Mouse (Mus musculus): ENCODE results near the gene Elmo2. TPM values are rescaled to one million over a fixed set of nuclear protein-coding genes. Genes with fewer than 3 reads are reported as not detected.

Gene Elmo2
- total and polyA plus RNA-seq, 3 experiments, result 17.4 to 27.6 TPM; not detected in 1

GRCm38 (mm10) chr2:165271326-165271725 is 55.0 kb downstream of the Elmo2 start (continued):
- TF ChIP-seq ZMIZ1 (IDR thresholded peaks at IDR 0.05; ENCODE audit: low read depth, low read length) (no peak), SIN3A (IDR thresholded peaks at IDR 0.05; ENCODE audit: low read length) (no peak), KAT2A (conservative IDR thresholded peaks at IDR 0.05; ENCODE audit: low read depth, low read length) (no peak)

GRCm38 (mm10) chr2:165270858-165271257 is 55.4 kb downstream of the Elmo2 start:
- no peaks in the 10 kb centered on the region for H3K4me1 ChIP-seq (ENCODE audit: control insufficient read depth in 1 of 2, insufficient read depth in 2 of 2, low read length in 2 of 2)
- no peak for TF ChIP-seq TBP (IDR thresholded peaks at IDR 0.05; ENCODE audit: low read depth, low read length)
- TF ChIP-seq MXI1 (IDR thresholded peaks at IDR 0.05; ENCODE audit: low read depth, low read length), result no peak
- TF ChIP-seq TCF12 (IDR thresholded peaks at IDR 0.05; ENCODE audit: low read depth, low read length), result no peak
- TF ChIP-seq MAFK (IDR thresholded peaks at IDR 0.05; ENCODE audit: borderline replicate concordance, low read depth, low read length), result no peak
- no peak for TF ChIP-seq E2F4 (IDR thresholded peaks at IDR 0.05; ENCODE audit: borderline replicate concordance, low read depth, low read length)
- no peak for TF ChIP-seq POLR2AphosphoS5 (IDR thresholded peaks at IDR 0.05; ENCODE audit: borderline replicate concordance, low read depth, low read length)
- TF ChIP-seq CHD1 (IDR thresholded peaks at IDR 0.05; ENCODE audit: low read depth, low read length), result no peak
- TF ChIP-seq ZNF384 (IDR thresholded peaks at IDR 0.05; ENCODE audit: low read depth, low read length), result no peak
- TF ChIP-seq SMC3 (IDR thresholded peaks at IDR 0.05; ENCODE audit: low read depth, low read length), result no peak
- no peak for TF ChIP-seq MYB (IDR thresholded peaks at IDR 0.05; ENCODE audit: low read depth, low read length)
- TF ChIP-seq ZKSCAN1 (IDR thresholded peaks at IDR 0.05; ENCODE audit: low read depth, low read length), result no peak
- no peak for TF ChIP-seq NELFE (IDR thresholded peaks at IDR 0.05; ENCODE audit: low read depth, low read length)
- no peak for TF ChIP-seq GATA1 (IDR thresholded peaks at IDR 0.05; ENCODE audit: low read depth, low read length)
- TF ChIP-seq TAL1 (IDR thresholded peaks at IDR 0.05; ENCODE audit: low read length), result no peak
- no peak for TF ChIP-seq SIN3A (IDR thresholded peaks at IDR 0.05; ENCODE audit: low read length)
- no peak for TF ChIP-seq POLR2A (IDR thresholded peaks at IDR 0.05; ENCODE audit: control insufficient read depth in 1 of 2, insufficient read depth in 1 of 2, low read depth in 1 of 2, low read length in 2 of 2, poor library complexity in 1 of 2)
- H3K79me2 ChIP-seq (ENCODE audit: control insufficient read depth, insufficient read depth, low read length, poor library complexity), result no peaks in the 10 kb centered on the region
- no peaks in the 10 kb centered on the region for H3K27me3 ChIP-seq (ENCODE audit: control insufficient read depth in 1 of 2, insufficient read depth in 2 of 2, low read length in 2 of 2)
- no peak overlapping the region for H3K4me3 ChIP-seq (ENCODE audit: control insufficient read depth in 1 of 2, insufficient read depth in 1 of 2, low read depth in 2 of 2, low read length in 2 of 2)
- no peak for DNase-seq (ENCODE audit: low read depth, low spot score)
- no peaks in the 10 kb centered on the region for H3K36me3 ChIP-seq (ENCODE audit: control insufficient read depth in 1 of 2, insufficient read depth in 2 of 2, low read length in 2 of 2)
- H3K9ac ChIP-seq (ENCODE audit: control insufficient read depth, low read depth, low read length, poor library complexity, severe bottlenecking), result no peak overlapping the region
- H3K9me3 ChIP-seq (replicated peaks; ENCODE audit: insufficient read depth, low read length), result no peaks in the 10 kb centered on the region
- no peak overlapping the region for H3K27ac ChIP-seq (ENCODE audit: control insufficient read depth, low read depth, low read length)

- Histone ChIP-seq H3K79me2 (ENCODE audit: control insufficient read depth, insufficient read depth, low read length, poor library complexity) (no peaks in the 10 kb centered on the region), H3K9ac (ENCODE audit: control insufficient read depth, low read depth, low read length, poor library complexity, severe bottlenecking) (no peak overlapping the region), H3K27me3 (ENCODE audit: control insufficient read depth in 1 of 2, insufficient read depth in 2 of 2, low read length in 2 of 2) (no peaks in the 10 kb centered on the region), H3K27ac (ENCODE audit: control insufficient read depth, low read depth, low read length) (no peak overlapping the region), H3K36me3 (ENCODE audit: control insufficient read depth in 1 of 2, insufficient read depth in 2 of 2, low read length in 2 of 2) (no peaks in the 10 kb centered on the region), H3K4me3 (ENCODE audit: control insufficient read depth in 1 of 2, insufficient read depth in 1 of 2, low read depth in 2 of 2, low read length in 2 of 2) (no peak overlapping the region), H3K4me1 (ENCODE audit: control insufficient read depth in 1 of 2, insufficient read depth in 2 of 2, low read length in 2 of 2) (no peaks in the 10 kb centered on the region), H3K9me3 (replicated peaks; ENCODE audit: insufficient read depth, low read length) (no peaks in the 10 kb centered on the region)
- TF ChIP-seq KAT2A (conservative IDR thresholded peaks at IDR 0.05; ENCODE audit: low read depth, low read length) (no peak), RCOR1 (IDR thresholded peaks at IDR 0.05; ENCODE audit: low read depth, low read length) (no peak), MAZ (IDR thresholded peaks at IDR 0.05; ENCODE audit: low read depth, low read length) (no peak), MXI1 (IDR thresholded peaks at IDR 0.05; ENCODE audit: low read depth, low read length) (no peak), CHD1 (IDR thresholded peaks at IDR 0.05; ENCODE audit: low read depth, low read length) (no peak), ZKSCAN1 (IDR thresholded peaks at IDR 0.05; ENCODE audit: low read depth, low read length) (no peak), MEF2A (IDR thresholded peaks at IDR 0.05; ENCODE audit: extremely low read depth, insufficient replicate concordance, low read depth, low read length, poor library complexity, severe bottlenecking) (no peak)
- no peak for DNase-seq (ENCODE audit: low read depth, low spot score)
Observed at GRCm38 (mm10) chr2:165266739-165267138, 59.5 kb downstream of the Elmo2 start.

Measured in MEL (cell line).